Mouse (Mus musculus): ENCODE measurements around the gene Unk. TPM values are rescaled to one million over a fixed set of nuclear protein-coding genes. Genes with fewer than 3 reads are reported as not detected.

Gene Unk
- total RNA-seq, 2 experiments from 2014 or later = 23.9 to 28.1 TPM

GRCm38 (mm10) chr11:116029086-116029865 lies 846 bp upstream of the Unk start:
- DNase-seq (ENCODE audit: low spot score in 2 of 2) = no peak

- DNase-seq (ENCODE audit: low spot score in 2 of 2) = no peak
These were observed 1.1 kb downstream of the Unk start for GRCm38 (mm10) chr11:116030898-116031845.

- DNase-seq (ENCODE audit: low spot score in 2 of 2) = no peak
These were observed 4.5 kb downstream of the Unk start for GRCm38 (mm10) chr11:116034584-116034983.

GRCm38 (mm10) chr11:116036671-116037070 lies 6.5 kb downstream of the Unk start:
- DNase-seq (ENCODE audit: low spot score in 2 of 2) = no peak

GRCm38 (mm10) chr11:116037826-116038225 lies 7.7 kb downstream of the Unk start:
- DNase-seq (ENCODE audit: low spot score in 2 of 2) = no peak

- no peak for DNase-seq (ENCODE audit: low spot score in 2 of 2)
These were observed 10.5 kb downstream of the Unk start for GRCm38 (mm10) chr11:116040593-116040992.

GRCm38 (mm10) chr11:116041833-116042232 lies 11.7 kb downstream of the Unk start:
- no peak for DNase-seq (ENCODE audit: low spot score in 2 of 2)

- DNase-seq (ENCODE audit: low spot score in 2 of 2) = no peak
These were observed 12.4 kb downstream of the Unk start for GRCm38 (mm10) chr11:116042372-116043138.

- DNase-seq (ENCODE audit: low spot score in 2 of 2) = no peak
These were observed 13.2 kb downstream of the Unk start for GRCm38 (mm10) chr11:116043286-116043685.

GRCm38 (mm10) chr11:116045173-116045572 lies 15.1 kb downstream of the Unk start:
- DNase-seq (ENCODE audit: low spot score in 2 of 2) = no peak

- DNase-seq (ENCODE audit: low spot score in 2 of 2) = no peak
These were observed 19.5 kb downstream of the Unk start for GRCm38 (mm10) chr11:116049610-116050009.

- no peak for DNase-seq (ENCODE audit: low spot score in 2 of 2)
These were observed 20.1 kb downstream of the Unk start for GRCm38 (mm10) chr11:116050196-116050595.

GRCm38 (mm10) chr11:116053510-116054229 lies 23.5 kb downstream of the Unk start:
- DNase-seq (ENCODE audit: low spot score in 2 of 2) = no peak

- DNase-seq (ENCODE audit: low spot score in 2 of 2) = no peak
These were observed 25.8 kb downstream of the Unk start for GRCm38 (mm10) chr11:116055873-116056272.

- DNase-seq (ENCODE audit: low spot score in 2 of 2) = no peak
These were observed 27.2 kb downstream of the Unk start for GRCm38 (mm10) chr11:116057237-116057881.

GRCm38 (mm10) chr11:116058022-116058614 lies 28.0 kb downstream of the Unk start:
- DNase-seq (ENCODE audit: low spot score in 2 of 2) = no peak

- no peak for DNase-seq (ENCODE audit: low spot score in 2 of 2)
These were observed 29.0 kb downstream of the Unk start for GRCm38 (mm10) chr11:116058868-116059690.

- DNase-seq (ENCODE audit: low spot score in 2 of 2) = no peak
These were observed 29.5 kb downstream of the Unk start for GRCm38 (mm10) chr11:116059691-116060025.

- no peak for DNase-seq (ENCODE audit: low spot score in 2 of 2)
These were observed 30.5 kb downstream of the Unk start for GRCm38 (mm10) chr11:116060596-116060995.
